Mouse (Mus musculus) MEL (cell line): Measurements from ENCODE around the gene Sbno2. TPM values are rescaled to one million over a fixed set of nuclear protein-coding genes. Genes with fewer than 3 reads are reported as not detected.

Source experiments
- DNase-seq: peaks from one replicate; pipeline ENCODE4 v3.0.0; 2011; ENCODE audit warnings: low read depth, low spot score
- H3K27ac ChIP-seq: 2 replicates; pipeline ENCODE4 v1.5.1; 2012; ENCODE audit warnings: low read depth, mild to moderate bottlenecking, control low read depth, low read length, moderate library complexity; ENCODE audit not compliant: control insufficient read depth
- H3K27me3 ChIP-seq, 2 experiments: fragments of 150-350 bp in 1 of 2; sonication (generic) in 1 of 2; 2 replicates each; pipeline ENCODE4 v1.6.1; 2012; ENCODE audit warnings: low read length in 2 of 2, mild to moderate bottlenecking in 2 of 2, improper control_type of control experiment in 1 of 2, moderate library complexity in 1 of 2; ENCODE audit not compliant: insufficient read depth in 2 of 2, control insufficient read depth in 1 of 2
- H3K36me3 ChIP-seq, 2 experiments: 2 replicates each; pipeline ENCODE4 v1.6.1; 2012 to 2014; ENCODE audit warnings: low read length in 2 of 2, improper control_type of control experiment in 1 of 2, inconsistent platforms in 1 of 2, mild to moderate bottlenecking in 1 of 2; ENCODE audit not compliant: insufficient read depth in 2 of 2, control insufficient read depth in 1 of 2
- H3K4me1 ChIP-seq, 2 experiments: fragments of 150-350 bp in 1 of 2; sonication (generic) in 1 of 2; 2 replicates each; pipeline ENCODE4 v1.6.1; 2012; ENCODE audit warnings: low read length in 2 of 2, improper control_type of control experiment in 1 of 2, mild to moderate bottlenecking in 1 of 2; ENCODE audit not compliant: insufficient read depth in 2 of 2, control insufficient read depth in 1 of 2
- H3K4me3 ChIP-seq, 2 experiments: fragments of 150-350 bp in 1 of 2; sonication (generic) in 1 of 2; 2 replicates each; pipeline ENCODE4 v1.5.1; 2012; ENCODE audit warnings: low read depth in 2 of 2, low read length in 2 of 2, mild to moderate bottlenecking in 2 of 2, moderate library complexity in 2 of 2, control low read depth in 1 of 2, improper control_type of control experiment in 1 of 2; ENCODE audit not compliant: control insufficient read depth in 1 of 2, insufficient read depth in 1 of 2
- H3K79me2 ChIP-seq: 2 replicates; pipeline ENCODE4 v1.6.1; 2012; ENCODE audit warnings: mild to moderate bottlenecking, low read length, moderate library complexity; ENCODE audit not compliant: control insufficient read depth, poor library complexity, insufficient read depth
- H3K9ac ChIP-seq: 2 replicates; pipeline ENCODE4 v1.6.1; 2012; ENCODE audit warnings: low read depth, mild to moderate bottlenecking, control low read depth, low read length, moderate library complexity; ENCODE audit not compliant: control insufficient read depth, poor library complexity, severe bottlenecking
- H3K9me3 ChIP-seq: fragments of 150-350 bp; sonication (generic); replicated peaks from 2 replicates; pipeline ENCODE4 v1.6.1; 2012; ENCODE audit warnings: mild to moderate bottlenecking, low read length, improper control_type of control experiment, moderate library complexity; ENCODE audit not compliant: insufficient read depth
- CTCF ChIP-seq, 3 experiments: IDR thresholded peaks in 2 of 3; conservative IDR thresholded peaks in 1 of 3; 2 replicates each; pipeline ENCODE4 v1.5.1; 2011 to 2012; ENCODE audit warnings: low read length in 3 of 3, low read depth in 2 of 3, mild to moderate bottlenecking in 2 of 3, improper control_type of control experiment in 1 of 3, inconsistent platforms in 1 of 3, mixed read lengths in 1 of 3, moderate library complexity in 1 of 3; ENCODE audit not compliant: control insufficient read depth in 1 of 3, insufficient read depth in 1 of 3, poor library complexity in 1 of 3, severe bottlenecking in 1 of 3
- ELF1 ChIP-seq: IDR thresholded peaks from 2 replicates; pipeline ENCODE4 v1.6.1; 2014; ENCODE audit warnings: low read depth, mild to moderate bottlenecking, inconsistent platforms, low read length, improper control_type of control experiment, moderate library complexity
- ETS1 ChIP-seq: IDR thresholded peaks from 2 replicates; pipeline ENCODE4 v1.6.1; 2012; ENCODE audit warnings: low read depth, mild to moderate bottlenecking, inconsistent platforms, low read length, improper control_type of control experiment, moderate library complexity
- MAZ ChIP-seq: IDR thresholded peaks from 2 replicates; pipeline ENCODE4 v1.6.1; 2012; ENCODE audit warnings: low read depth, mild to moderate bottlenecking, inconsistent platforms, low read length, improper control_type of control experiment
- POLR2AphosphoS2 ChIP-seq: IDR thresholded peaks from 2 replicates; pipeline ENCODE4 v1.6.1; 2011; ENCODE audit warnings: low read length, improper control_type of control experiment
- RCOR1 ChIP-seq: IDR thresholded peaks from 2 replicates; pipeline ENCODE4 v1.6.1; 2012; ENCODE audit warnings: low read depth, mild to moderate bottlenecking, inconsistent platforms, low read length, improper control_type of control experiment
- SIN3A ChIP-seq: IDR thresholded peaks from 2 replicates; pipeline ENCODE4 v1.6.1; 2012; ENCODE audit warnings: low read length, improper control_type of control experiment, inconsistent platforms
- UBTF ChIP-seq: IDR thresholded peaks from 2 replicates; pipeline ENCODE4 v1.6.1; 2012; ENCODE audit warnings: low read depth, mild to moderate bottlenecking, inconsistent platforms, low read length, improper control_type of control experiment, moderate library complexity, borderline replicate concordance; ENCODE audit not compliant: insufficient read depth
- ZKSCAN1 ChIP-seq: IDR thresholded peaks from 2 replicates; pipeline ENCODE4 v1.6.1; 2012; ENCODE audit warnings: low read depth, mild to moderate bottlenecking, inconsistent platforms, low read length, improper control_type of control experiment, moderate library complexity
- polyA plus RNA-seq, 2 experiments: library from polyadenylated mRNA; stranded (reverse) in 1 of 2; unstranded in 1 of 2; fragments of >175 nt in 1 of 2; fragments of >200 nt in 1 of 2; gene quantifications; 2 replicates each; pipeline versions ENCODE4 v1.2.1 to v1.2.4; 2012; ENCODE audit warnings: low replicate concordance in 2 of 2, low read depth in 1 of 2; ENCODE audit not compliant: insufficient read length in 2 of 2, insufficient read depth in 1 of 2, missing spikeins in 1 of 2
- total RNA-seq: library from RNA; depleted of rRNA; stranded (reverse); fragments of 300-350 nt; gene quantifications from 2 replicates; pipeline ENCODE4 v1.2.3, GENCODE M21; 2012

The Sbno2 gene
- total and polyA plus RNA-seq, 3 experiments, result 15.8 to 29.0 TPM; not detected in 1

DNA sequence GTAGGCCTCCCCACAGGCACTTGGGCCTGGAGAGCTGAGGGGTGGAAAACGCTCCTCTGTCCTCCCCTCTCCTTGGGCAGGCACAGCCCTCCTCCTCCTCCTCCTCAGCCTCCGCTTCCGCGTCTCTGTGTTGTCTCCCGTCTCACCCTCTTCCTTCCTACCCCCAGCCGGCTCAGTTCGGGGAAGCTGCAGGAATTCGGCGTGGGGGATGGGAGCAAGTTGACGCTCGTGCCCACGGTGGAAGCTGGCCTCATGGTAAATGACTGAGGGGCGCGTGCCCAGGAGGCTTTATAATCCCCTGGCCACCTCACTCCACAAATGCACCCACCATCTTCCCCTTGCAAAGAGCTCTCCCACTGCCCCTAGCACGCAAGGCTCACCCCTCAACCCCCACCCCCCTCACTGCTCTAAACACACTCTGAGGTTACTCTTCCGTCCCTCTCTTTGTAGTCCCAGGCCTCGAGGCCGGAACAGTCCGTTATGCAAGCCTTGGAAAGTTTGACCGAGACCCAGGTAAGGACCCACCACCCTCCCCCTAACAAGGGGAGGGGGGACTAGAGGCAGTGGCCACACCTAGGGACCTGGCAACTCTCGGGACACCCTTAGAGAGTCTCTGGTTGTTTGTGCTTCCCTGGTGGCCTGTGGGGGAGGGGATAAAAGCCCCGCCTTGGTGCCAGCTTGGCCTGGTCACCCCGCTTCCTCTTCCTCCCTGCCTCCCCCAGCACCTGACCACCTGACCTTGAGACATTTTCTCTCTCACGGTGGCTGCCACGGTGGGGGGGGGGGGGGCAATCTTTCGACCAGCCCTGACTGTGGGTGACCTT, 46.1 kb upstream of the Sbno2 start:
- Histone ChIP-seq H3K4me1 (peaks cover 2 to 39% of the 10 kb centered on the region in 2 experiments; a peak in 3 of 4 replicates), H3K27ac (peak overlapping the region; percentile 26), H3K79me2 (peaks cover 32% of the 10 kb centered on the region), H3K36me3 (peaks cover 0 to 19% of the 10 kb centered on the region in 2 experiments; a peak in 2 of 4 replicates), H3K27me3 (no peaks in the 10 kb centered on the region), H3K9me3 (no peaks in the 10 kb centered on the region), H3K4me3 (peak overlapping the region; percentile 84 to 90), H3K9ac (peak overlapping the region; percentile 87)
- no peak for DNase-seq
- TF ChIP-seq POLR2AphosphoS2 (no peak), MAZ (0 out of 2 replicates have a peak, but pooled peaks have one; percentile 12), RCOR1 (no peak), ZKSCAN1 (no peak), SIN3A (0 out of 2 replicates have a peak, but pooled peaks have one; percentile 9)

DNA sequence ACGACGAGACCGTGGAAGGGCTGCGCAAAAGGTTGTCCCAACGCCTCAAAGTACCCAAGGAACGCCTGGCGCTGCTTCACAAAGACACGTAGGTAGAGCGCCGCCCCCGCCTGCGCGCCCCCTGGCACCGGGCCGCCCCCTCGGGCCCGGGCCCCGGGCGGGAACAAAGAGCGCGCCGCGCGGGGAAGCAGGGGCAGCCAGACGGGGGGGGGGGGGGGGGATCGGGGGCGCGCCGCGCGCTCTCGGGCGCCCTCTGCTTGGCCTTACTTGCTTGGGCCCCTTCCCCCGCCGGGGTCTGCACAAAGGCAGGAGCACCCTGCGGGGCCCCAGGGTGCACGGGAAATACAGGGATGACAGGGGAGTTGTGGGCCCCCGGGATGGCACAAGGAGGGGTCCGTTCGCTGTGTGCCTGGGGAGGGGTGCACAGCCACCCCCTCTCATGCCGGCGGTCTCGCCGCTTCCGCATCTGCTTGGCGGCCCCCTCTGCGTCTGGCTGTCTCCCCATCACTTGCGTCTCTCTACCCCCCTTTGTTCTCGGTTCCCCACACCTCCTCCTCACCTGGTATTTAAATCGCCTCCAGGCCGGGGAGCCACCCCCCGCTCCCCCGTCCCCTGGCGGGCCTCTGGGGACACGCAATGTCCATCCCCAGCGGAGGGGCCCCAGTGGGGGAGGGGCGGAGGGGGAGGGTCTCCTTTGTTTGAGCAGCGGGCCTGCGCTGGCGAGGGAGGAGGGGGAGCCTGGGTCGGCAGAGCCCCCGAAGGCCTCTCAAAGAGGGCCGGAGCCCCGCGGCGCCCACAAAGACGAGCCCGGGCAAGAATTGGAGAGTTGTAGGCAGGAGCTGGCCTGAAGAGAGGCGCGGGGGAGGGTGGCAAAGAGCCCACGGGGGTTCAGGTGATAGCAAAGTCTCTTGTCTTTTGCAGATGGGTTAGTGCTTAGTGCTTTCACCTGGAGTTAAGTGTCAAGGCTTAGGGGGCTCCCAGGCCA, 45.1 kb upstream of the Sbno2 start:
- DNase-seq, result peak; percentile 55
- Histone ChIP-seq H3K4me1 (peaks cover 0 to 38% of the 10 kb centered on the region in 2 experiments; a peak in 2 of 4 replicates), H3K36me3 (peaks cover 0 to 21% of the 10 kb centered on the region in 2 experiments; a peak in 2 of 4 replicates)

More for the DNA sequence above, 45.1 kb upstream of the Sbno2 start:
- H3K27ac ChIP-seq, result peak overlapping the region; percentile 72
- H3K9ac ChIP-seq, result peak overlapping the region; percentile 87
- TF ChIP-seq CTCF (IDR thresholded peaks at IDR 0.05 in 2 of 3, conservative IDR thresholded peaks at IDR 0.05 in 1 of 3; ENCODE audit: control insufficient read depth in 1 of 3, insufficient read depth in 1 of 3, low read depth in 2 of 3, low read length in 3 of 3, poor library complexity in 1 of 3, severe bottlenecking in 1 of 3), result 0 out of 6 replicates have a peak, but pooled peaks of 1 of the 3 experiments have one; percentile 14
- no peak for TF ChIP-seq UBTF
- peak; percentile 68; the same call in 1 of the 2 replicates for TF ChIP-seq MAZ
- TF ChIP-seq SIN3A, result peak; percentile 56
- TF ChIP-seq ELF1, result peak; percentile 60
- no peak for TF ChIP-seq ETS1
- H3K79me2 ChIP-seq, result peaks cover 32% of the 10 kb centered on the region
- H3K4me3 ChIP-seq, result peak overlapping the region; percentile 84 to 90
- H3K27me3 ChIP-seq, result no peaks in the 10 kb centered on the region
- H3K9me3 ChIP-seq, result no peaks in the 10 kb centered on the region
